Mouse (Mus musculus) liver, embryonic 14.5 days (tissue): ENCODE data around the gene Trpm5.

Experiments used
- CTCF ChIP-seq: IDR thresholded peaks from 2 replicates; pipeline ENCODE4 v1.5.1; 2016; ENCODE audit warnings: antibody characterized with exemption, low read depth, control low read depth
- EP300 ChIP-seq: IDR thresholded peaks from 2 replicates; pipeline ENCODE4 v1.6.1; 2016; ENCODE audit warnings: antibody characterized with exemption, low read depth

DNA sequence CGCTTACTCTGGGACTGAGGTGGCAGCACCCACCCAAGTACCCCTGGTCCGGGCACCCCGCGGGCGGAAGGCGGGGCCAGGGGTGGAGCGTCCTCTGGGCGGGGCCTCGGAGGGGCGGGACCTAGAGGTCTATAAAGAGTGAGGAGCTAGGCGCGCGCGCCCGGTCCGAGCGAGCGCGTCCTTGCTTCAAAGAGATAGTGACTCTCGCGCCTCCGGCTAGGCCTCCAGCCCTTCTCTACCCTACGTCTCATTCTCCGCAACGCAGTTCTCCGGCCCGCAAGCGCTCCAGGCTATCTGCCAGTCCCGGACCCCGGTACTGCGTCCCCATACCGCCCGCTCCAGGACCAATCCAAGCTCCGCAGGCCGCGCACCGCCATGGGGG lies 41.8 kb downstream of the Trpm5 start, which contains the start of gene Cd81:
- TF ChIP-seq EP300 (no peak), CTCF (no peak)
